Mouse (Mus musculus): Measurements from ENCODE around the gene Kirrel3.

GRCm38 (mm10) chr9:34922716-34923115 is 437.0 kb downstream of the Kirrel3 start:
- TF ChIP-seq CTCF (IDR thresholded peaks at IDR 0.05; ENCODE audit: low read depth) (no peak), EP300 (IDR thresholded peaks at IDR 0.05; ENCODE audit: low read depth) (no peak)
